Comparison of ENCODE assay signal across 23 mouse cellular contexts in genomic region chr6:12397776-12398522, GRCm38 (mm10).
DNase-seq lines count a peak whose midpoint lies in the region; ATAC-seq and TF ChIP-seq lines count a peak whose summit lies in the region.
"Had no signal": no experiment of that assay in that cellular context is flagged by ENCODE, and none has a peak within 500 bp of the region (broad histone marks: within the 10 kb centered on the region; RNA-seq: fewer than 3 reads in every experiment).

No protein-coding gene starts in this region.

- H3K36me3 ChIP-seq in hindbrain, embryonic 14.5 days (replicated peaks; ENCODE audit: control insufficient read depth, insufficient read depth), result no peaks in the 10 kb centered on the region
- H3K36me3 ChIP-seq in hindbrain, embryonic 11.5 days (ENCODE audit: control insufficient read depth, insufficient read depth, low read length), result no peaks in the 10 kb centered on the region
- no peaks in the 10 kb centered on the region for H3K36me3 ChIP-seq in midbrain, embryonic 14.5 days (ENCODE audit: control insufficient read depth, insufficient read depth, low read length)
- no peaks in the 10 kb centered on the region for H3K36me3 ChIP-seq in midbrain, embryonic 11.5 days (ENCODE audit: control insufficient read depth, insufficient read depth, low read length)
- no peaks in the 10 kb centered on the region for H3K36me3 ChIP-seq in hindbrain, postnatal 0 days (ENCODE audit: insufficient read depth, low read length)
- no peaks in the 10 kb centered on the region for H3K36me3 ChIP-seq in kidney, embryonic 14.5 days (ENCODE audit: control insufficient read depth, insufficient read depth, low read length)
- H3K36me3 ChIP-seq: forebrain, embryonic 10.5 days; G1E had no signal

- no peak overlapping the region for H3K27ac ChIP-seq in hindbrain, embryonic 14.5 days
- H3K27ac ChIP-seq in hindbrain, embryonic 11.5 days (ENCODE audit: low read depth, low read length), result no peak overlapping the region
- H3K27ac ChIP-seq in midbrain, embryonic 14.5 days (replicated peaks; ENCODE audit: low read depth, low read length), result 0 out of 2 replicates have a peak overlapping the region, but pooled peaks have one; percentile 8
- no peak overlapping the region for H3K27ac ChIP-seq in midbrain, embryonic 11.5 days (ENCODE audit: low read depth, low read length)
- no peak overlapping the region for H3K27ac ChIP-seq in hindbrain, postnatal 0 days
- no peak overlapping the region for H3K27ac ChIP-seq in kidney, embryonic 14.5 days (ENCODE audit: low read depth, low read length)
- H3K27ac ChIP-seq in gastrocnemius, adult 2 months, result no peak overlapping the region
- H3K27ac ChIP-seq: forebrain, embryonic 10.5 days; forebrain, embryonic 13.5 days had no signal

- TF ChIP-seq CTCF in hindbrain, postnatal 0 days (IDR thresholded peaks at IDR 0.05; ENCODE audit: low read depth), result no peak
- TF ChIP-seq CTCF in gastrocnemius, adult 2 months (IDR thresholded peaks at IDR 0.05), result no peak

- peaks cover 3% of the 10 kb centered on the region; the same call in 1 of the 2 replicates for H3K4me1 ChIP-seq in hindbrain, embryonic 14.5 days (replicated peaks; ENCODE audit: control insufficient read depth, insufficient read depth, low read length)
- H3K4me1 ChIP-seq in hindbrain, embryonic 11.5 days (replicated peaks; ENCODE audit: control insufficient read depth, insufficient read depth, low read length), result no peaks in the 10 kb centered on the region
- no peaks in the 10 kb centered on the region for H3K4me1 ChIP-seq in midbrain, embryonic 14.5 days (ENCODE audit: control insufficient read depth, insufficient read depth, low read length)
- no peaks in the 10 kb centered on the region for H3K4me1 ChIP-seq in midbrain, embryonic 11.5 days (ENCODE audit: control insufficient read depth, insufficient read depth, low read length)
- no peaks in the 10 kb centered on the region for H3K4me1 ChIP-seq in hindbrain, postnatal 0 days (ENCODE audit: insufficient read depth, low read length)
- no peaks in the 10 kb centered on the region for H3K4me1 ChIP-seq in kidney, embryonic 14.5 days (ENCODE audit: control insufficient read depth, insufficient read depth, low read length)
- H3K4me1 ChIP-seq: forebrain, embryonic 10.5 days; forebrain, embryonic 13.5 days had no signal

- DNase-seq in hindbrain, embryonic 14.5 days (ENCODE audit: low spot score), result no peak
- DNase-seq in hindbrain, embryonic 11.5 days (ENCODE audit: low spot score), result no peak
- DNase-seq in midbrain, embryonic 14.5 days, result no peak
- DNase-seq in midbrain, embryonic 11.5 days (ENCODE audit: low spot score, missing footprints), result no peak
- no peak for DNase-seq in hindbrain, postnatal 0 days (ENCODE audit: low spot score)
- no peak for DNase-seq in gastrocnemius, adult 2 months
- DNase-seq: adrenal gland, postnatal 10 days; adrenal gland, postnatal 36 days; B cell, adult 2 months; cerebellum, adult 18-20 months; cerebellum, adult 9-10 months; cerebellum, postnatal 14 days; gastrocnemius, postnatal 14 days; heart, adult 11 months had no signal

- H3K9ac ChIP-seq in hindbrain, embryonic 14.5 days, result no peak overlapping the region
- no peak overlapping the region for H3K9ac ChIP-seq in hindbrain, embryonic 11.5 days (ENCODE audit: low read depth, low read length)
- H3K9ac ChIP-seq in midbrain, embryonic 14.5 days (replicated peaks; ENCODE audit: low read length), result no peak overlapping the region
- H3K9ac ChIP-seq in midbrain, embryonic 11.5 days (ENCODE audit: low read length), result no peak overlapping the region
- no peak overlapping the region for H3K9ac ChIP-seq in hindbrain, postnatal 0 days (replicated peaks; ENCODE audit: low read length)
- no peak overlapping the region for H3K9ac ChIP-seq in kidney, embryonic 14.5 days (ENCODE audit: low read depth, low read length)
- H3K9ac ChIP-seq: forebrain, embryonic 13.5 days had no signal

- H3K9me3 ChIP-seq in hindbrain, embryonic 14.5 days (ENCODE audit: control insufficient read depth, low read length), result no peaks in the 10 kb centered on the region
- H3K9me3 ChIP-seq in hindbrain, embryonic 11.5 days (ENCODE audit: control insufficient read depth, low read length), result no peaks in the 10 kb centered on the region
- no peaks in the 10 kb centered on the region for H3K9me3 ChIP-seq in midbrain, embryonic 14.5 days (ENCODE audit: control insufficient read depth, low read length)
- no peaks in the 10 kb centered on the region for H3K9me3 ChIP-seq in midbrain, embryonic 11.5 days (ENCODE audit: control insufficient read depth, low read length)
- no peaks in the 10 kb centered on the region for H3K9me3 ChIP-seq in hindbrain, postnatal 0 days (ENCODE audit: low read length)
- no peaks in the 10 kb centered on the region for H3K9me3 ChIP-seq in kidney, embryonic 14.5 days (ENCODE audit: control insufficient read depth, low read length)
- H3K9me3 ChIP-seq: forebrain, embryonic 10.5 days; forebrain, embryonic 13.5 days; G1E had no signal

- peak; percentile 55; the same call in 1 of the 2 replicates for ATAC-seq in hindbrain, embryonic 14.5 days (ENCODE audit: low FRiP score)
- no peak for ATAC-seq in hindbrain, embryonic 11.5 days (ENCODE audit: low FRiP score)
- no peak for ATAC-seq in midbrain, embryonic 14.5 days (ENCODE audit: low FRiP score, low TSS enrichment)
- no peak for ATAC-seq in midbrain, embryonic 11.5 days (ENCODE audit: low FRiP score)
- ATAC-seq in hindbrain, postnatal 0 days, result peak; percentile 45; the same call in 1 of the 2 replicates
- no peak for ATAC-seq in kidney, embryonic 14.5 days (ENCODE audit: low FRiP score, low TSS enrichment)
- ATAC-seq: forebrain, embryonic 13.5 days; forebrain, embryonic 16.5 days; inflammation-experienced regulatory T-cells, adult 6 months; Patski had no signal

- H3K27me3 ChIP-seq in hindbrain, embryonic 14.5 days (ENCODE audit: control insufficient read depth, insufficient read depth, low read length), result no peaks in the 10 kb centered on the region
- H3K27me3 ChIP-seq in hindbrain, embryonic 11.5 days (ENCODE audit: control insufficient read depth, insufficient read depth, low read length), result no peaks in the 10 kb centered on the region
- H3K27me3 ChIP-seq in midbrain, embryonic 14.5 days (ENCODE audit: control insufficient read depth, insufficient read depth, low read length), result no peaks in the 10 kb centered on the region
- no peaks in the 10 kb centered on the region for H3K27me3 ChIP-seq in midbrain, embryonic 11.5 days (ENCODE audit: control insufficient read depth, insufficient read depth, low read length)
- no peaks in the 10 kb centered on the region for H3K27me3 ChIP-seq in hindbrain, postnatal 0 days (ENCODE audit: insufficient read depth, low read length)
- no peaks in the 10 kb centered on the region for H3K27me3 ChIP-seq in kidney, embryonic 14.5 days (ENCODE audit: control insufficient read depth, insufficient read depth, low read length)
- H3K27me3 ChIP-seq: CH12.LX; forebrain, embryonic 13.5 days; Patski had no signal

- WGBS in hindbrain, embryonic 14.5 days, result 70% methylated on average over 8 of the region's 8 CpGs
- 94% methylated on average over 8 of the region's 8 CpGs for WGBS in hindbrain, embryonic 11.5 days
- WGBS in midbrain, embryonic 14.5 days, result 90% methylated on average over 8 of the region's 8 CpGs
- WGBS in midbrain, embryonic 11.5 days, result 90% methylated on average over 8 of the region's 8 CpGs
- 86% methylated on average over 8 of the region's 8 CpGs for WGBS in hindbrain, postnatal 0 days
- WGBS in kidney, embryonic 14.5 days, result 84% methylated on average over 8 of the region's 8 CpGs

- H3K4me3 ChIP-seq in hindbrain, embryonic 14.5 days (replicated peaks; ENCODE audit: low read length), result no peak overlapping the region
- no peak overlapping the region for H3K4me3 ChIP-seq in hindbrain, embryonic 11.5 days (ENCODE audit: low read depth, low read length)
- H3K4me3 ChIP-seq in midbrain, embryonic 14.5 days (replicated peaks; ENCODE audit: low read depth, low read length), result no peak overlapping the region
- H3K4me3 ChIP-seq in midbrain, embryonic 11.5 days (ENCODE audit: low read depth, low read length), result no peak overlapping the region
- no peak overlapping the region for H3K4me3 ChIP-seq in hindbrain, postnatal 0 days (ENCODE audit: low read length)
- no peak overlapping the region for H3K4me3 ChIP-seq in kidney, embryonic 14.5 days (ENCODE audit: low read length)
- no peak overlapping the region for H3K4me3 ChIP-seq in gastrocnemius, adult 2 months
- H3K4me3 ChIP-seq: forebrain, embryonic 10.5 days; forebrain, embryonic 13.5 days had no signal

- intact Hi-C loops in gastrocnemius, adult 2 months (cut with DNase I), result no loop called here

- no peak overlapping the region for H3K4me2 ChIP-seq in hindbrain, embryonic 14.5 days (replicated peaks)
- no peak overlapping the region for H3K4me2 ChIP-seq in hindbrain, embryonic 11.5 days (replicated peaks; ENCODE audit: low read depth, low read length)
- H3K4me2 ChIP-seq in midbrain, embryonic 14.5 days (ENCODE audit: low read length), result no peak overlapping the region
- no peak overlapping the region for H3K4me2 ChIP-seq in midbrain, embryonic 11.5 days
- H3K4me2 ChIP-seq in hindbrain, postnatal 0 days (ENCODE audit: low read depth, low read length), result no peak overlapping the region
- no peak overlapping the region for H3K4me2 ChIP-seq in kidney, embryonic 14.5 days (replicated peaks; ENCODE audit: low read depth, low read length)
- H3K4me2 ChIP-seq: forebrain, embryonic 13.5 days; heart, embryonic 11.5 days had no signal

Comparison
In these comparisons a context has a peak if more than half of its experiments do, and no peak if none do; other contexts are left out.
1. ATAC-seq: peak in hindbrain, embryonic 14.5 days (single experiment) and hindbrain, postnatal 0 days (single experiment); none in hindbrain, embryonic 11.5 days (single experiment), midbrain, embryonic 14.5 days (single experiment), midbrain, embryonic 11.5 days (single experiment) and kidney, embryonic 14.5 days (single experiment).